Mouse (Mus musculus) midbrain, postnatal 0 days (tissue): ENCODE measurements around the gene Prdm10. TPM values are rescaled to one million over a fixed set of nuclear protein-coding genes. Genes with fewer than 3 reads are reported as not detected.
A peak's percentile ranks its signal among the peaks of the same experiment; 100 is the strongest.

Source experiments
- ATAC-seq: fragments of 200-750 bp; cut with Nextera tagmentation; 2 replicates; pipeline ENCODE4 v1.8.0; 2017; ENCODE audit warnings: moderate number of reproducible peaks, mild to moderate bottlenecking, moderate TSS enrichment, moderate library complexity; ENCODE audit not compliant: low FRiP score
- DNase-seq: peaks from one replicate; pipeline ENCODE4 v3.0.0-alpha.2; 2015; ENCODE audit warnings: low spot score
- H3K27ac ChIP-seq: fragments of 300-500 bp; sonication (generic); 2 replicates; pipeline ENCODE4 v1.5.1; 2014; ENCODE audit warnings: low read depth, mild to moderate bottlenecking, low read length, mixed read lengths
- H3K27me3 ChIP-seq: fragments of 300-500 bp; sonication (generic); 2 replicates; pipeline ENCODE4 v1.6.1; 2014; ENCODE audit warnings: low read length, control low read depth, mixed read lengths; ENCODE audit not compliant: insufficient read depth
- H3K36me3 ChIP-seq: fragments of 300-500 bp; sonication (generic); 2 replicates; pipeline ENCODE4 v1.6.1; 2014; ENCODE audit warnings: low read length, control low read depth, mixed read lengths; ENCODE audit not compliant: insufficient read depth
- H3K4me1 ChIP-seq: fragments of 300-500 bp; sonication (generic); 2 replicates; pipeline ENCODE4 v1.6.1; 2014; ENCODE audit warnings: mild to moderate bottlenecking, control low read depth, antibody characterized with exemption, low read length, mixed read lengths; ENCODE audit not compliant: insufficient read depth
- H3K4me2 ChIP-seq: fragments of 300-500 bp; sonication (generic); 2 replicates; pipeline ENCODE4 v1.6.1; 2014; ENCODE audit warnings: low read depth, mild to moderate bottlenecking, low read length, mixed read lengths; ENCODE audit not compliant: poor library complexity, severe bottlenecking
- H3K4me3 ChIP-seq: fragments of 300-500 bp; sonication (generic); 2 replicates; pipeline ENCODE4 v1.5.1; 2014; ENCODE audit warnings: low read depth, mild to moderate bottlenecking, low read length, moderate library complexity
- H3K9ac ChIP-seq: fragments of 300-500 bp; sonication (generic); replicated peaks from 2 replicates; pipeline ENCODE4 v1.6.1; 2014; ENCODE audit warnings: mild to moderate bottlenecking, low read length, moderate library complexity, mixed read lengths; ENCODE audit not compliant: poor library complexity, severe bottlenecking
- H3K9me3 ChIP-seq: fragments of 300-500 bp; sonication (generic); 2 replicates; pipeline ENCODE4 v1.6.1; 2016; ENCODE audit warnings: low read length, control low read depth
- CTCF ChIP-seq: IDR thresholded peaks from 2 replicates; pipeline ENCODE4 v1.5.1; 2016; ENCODE audit warnings: antibody characterized with exemption, mild to moderate bottlenecking
- WGBS: fragments of 180-500 bp; shearing (Covaris S2); extraction: QIAGEN DNeasy Blood & Tissue Kit; methylation state at CpG from one replicate; pipeline ENCODE4 v1.1.7; 2014; 5-methylcytosine and 5-hydroxymethylcytosine counted together
- polyA plus RNA-seq: library from polyadenylated mRNA; unstranded; fragments of >200 nt; fragmentation: Nextera tagmentation; extraction: Ambion mirVana; gene quantifications from 2 replicates; pipeline ENCODE4 v1.2.1, GENCODE M21; 2015
- total RNA-seq: library from RNA; depleted of rRNA; stranded (reverse); fragments of >200 nt; gene quantifications from 2 replicates; pipeline ENCODE4 v1.2.3, GENCODE M21; 2014

The Prdm10 gene
- total and polyA plus RNA-seq, 2 experiments from 2014 or later = 5.0 to 14.8 TPM

- Histone ChIP-seq H3K36me3 (peaks cover 32% of the 10 kb centered on the region), H3K9me3 (no peaks in the 10 kb centered on the region), H3K4me2 (no peak overlapping the region), H3K9ac (no peak overlapping the region), H3K4me3 (no peak overlapping the region), H3K27ac (no peak overlapping the region), H3K27me3 (no peaks in the 10 kb centered on the region), H3K4me1 (no peaks in the 10 kb centered on the region)
- TF ChIP-seq CTCF = no peak
- ATAC-seq (no peak), DNase-seq (no peak)
- 86% methylated on average over 8 of the region's 8 CpGs for WGBS
Observed at GRCm38 (mm10) chr9:31365086-31365485, 84.7 kb downstream of the Prdm10 start.

DNA sequence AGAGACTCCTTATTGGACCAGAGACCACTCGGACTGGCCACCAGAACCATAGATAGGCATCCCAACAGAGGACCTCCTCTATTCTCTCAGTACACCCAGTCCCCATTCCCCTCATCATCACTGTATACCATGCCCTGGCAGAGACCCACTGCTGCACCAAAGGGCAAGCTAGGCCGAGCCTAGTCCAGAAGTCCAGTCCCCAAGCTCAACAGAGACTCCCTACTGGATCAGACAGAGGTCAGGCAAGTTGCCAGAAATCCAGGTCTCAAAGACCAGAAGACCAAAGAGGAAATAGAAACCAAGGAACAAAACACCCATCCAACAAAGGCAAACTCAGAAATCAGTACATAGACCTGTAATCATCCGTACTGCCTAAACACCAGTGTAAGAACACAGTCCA, 91.4 kb downstream of the Prdm10 start:
- H3K4me2 ChIP-seq = no peak overlapping the region
- H3K27me3 ChIP-seq = no peaks in the 10 kb centered on the region
- no peak overlapping the region for H3K4me3 ChIP-seq
- WGBS = 92% methylated on average over 3 of the region's 3 CpGs
- H3K9ac ChIP-seq = no peak overlapping the region
- DNase-seq (no peak), ATAC-seq (no peak)
- H3K36me3 ChIP-seq = peaks cover 15% of the 10 kb centered on the region
- TF ChIP-seq CTCF = no peak
- no peak overlapping the region for H3K27ac ChIP-seq
- no peaks in the 10 kb centered on the region for H3K4me1 ChIP-seq
- H3K9me3 ChIP-seq = no peaks in the 10 kb centered on the region

DNA sequence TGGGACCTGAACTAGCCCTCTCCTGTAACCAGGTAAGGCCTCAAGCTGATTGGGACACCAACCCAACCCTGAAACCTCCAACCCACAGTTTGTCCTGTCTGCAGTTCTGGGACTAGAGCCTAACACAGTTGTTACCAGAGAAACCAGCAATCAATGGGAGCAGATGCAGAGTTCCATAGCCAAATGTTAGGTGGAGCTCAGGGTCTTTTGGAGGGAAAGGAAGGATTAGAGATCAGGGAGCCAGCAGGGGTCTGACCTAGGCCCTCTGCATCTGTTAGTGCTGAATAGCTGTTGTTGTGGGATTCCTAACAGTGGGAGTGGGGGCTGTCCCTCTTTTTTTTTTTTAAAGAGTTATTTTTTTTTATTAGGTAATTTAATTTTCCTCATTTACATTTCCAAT, 96.3 kb downstream of the Prdm10 start:
- no peak for DNase-seq
- peaks cover 6% of the 10 kb centered on the region for H3K36me3 ChIP-seq
- TF ChIP-seq CTCF = no peak
- no peaks in the 10 kb centered on the region for H3K27me3 ChIP-seq
- no peak overlapping the region for H3K4me2 ChIP-seq
- no peaks in the 10 kb centered on the region for H3K4me1 ChIP-seq
- no peak for ATAC-seq
- no peak overlapping the region for H3K9ac ChIP-seq
- no peaks in the 10 kb centered on the region for H3K9me3 ChIP-seq
- H3K4me3 ChIP-seq = no peak overlapping the region
- H3K27ac ChIP-seq = no peak overlapping the region

DNA sequence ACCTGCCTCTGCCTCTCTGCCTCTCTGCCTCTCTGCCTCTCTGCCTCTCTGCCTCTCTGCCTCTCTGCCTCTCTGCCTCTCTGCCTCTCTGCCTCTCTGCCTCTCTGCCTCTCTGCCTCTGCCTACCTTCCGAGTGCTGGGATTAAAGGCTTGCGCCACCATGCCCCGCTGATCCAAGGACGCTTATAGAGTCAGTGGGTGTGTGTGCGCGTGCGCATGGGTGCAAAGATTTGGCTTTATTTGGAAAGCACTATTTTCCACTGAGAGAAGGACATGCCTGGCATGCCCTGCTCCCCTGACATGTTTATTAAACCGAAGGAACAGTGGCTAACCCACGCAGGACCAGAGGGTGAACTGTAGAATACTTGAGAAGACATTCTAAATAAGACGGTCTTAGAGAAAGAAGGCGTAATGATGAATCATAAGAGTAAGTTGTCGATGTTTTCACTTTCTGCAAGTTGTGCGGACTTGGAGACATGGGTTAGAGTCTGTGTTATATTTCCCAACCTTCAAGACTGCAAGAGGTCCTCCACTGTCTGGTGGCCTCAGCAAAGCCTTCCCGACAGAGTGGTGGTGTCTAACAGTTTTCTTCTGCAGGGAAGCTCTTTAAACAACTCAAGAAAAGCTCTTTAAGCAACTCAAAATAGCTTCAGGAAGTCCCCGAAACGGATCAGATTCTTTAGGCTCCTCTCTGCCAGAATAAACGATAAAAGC, 104.6 kb downstream of the Prdm10 start:
- peaks cover 3% of the 10 kb centered on the region; the same call in 1 of the 2 replicates for H3K36me3 ChIP-seq
- no peak overlapping the region; the same call in 1 of the 2 replicates for H3K4me3 ChIP-seq
- no peak for ATAC-seq
- WGBS = 82% methylated on average over 17 of the region's 17 CpGs
- H3K27me3 ChIP-seq = no peaks in the 10 kb centered on the region
- DNase-seq = no peak
- H3K4me2 ChIP-seq = peak overlapping the region; percentile 48; the same call in 1 of the 2 replicates
- H3K27ac ChIP-seq = no peak overlapping the region
- no peak for TF ChIP-seq CTCF
- H3K4me1 ChIP-seq = peaks cover 10% of the 10 kb centered on the region; the same call in 1 of the 2 replicates
- H3K9ac ChIP-seq = no peak overlapping the region
- no peaks in the 10 kb centered on the region for H3K9me3 ChIP-seq

DNA sequence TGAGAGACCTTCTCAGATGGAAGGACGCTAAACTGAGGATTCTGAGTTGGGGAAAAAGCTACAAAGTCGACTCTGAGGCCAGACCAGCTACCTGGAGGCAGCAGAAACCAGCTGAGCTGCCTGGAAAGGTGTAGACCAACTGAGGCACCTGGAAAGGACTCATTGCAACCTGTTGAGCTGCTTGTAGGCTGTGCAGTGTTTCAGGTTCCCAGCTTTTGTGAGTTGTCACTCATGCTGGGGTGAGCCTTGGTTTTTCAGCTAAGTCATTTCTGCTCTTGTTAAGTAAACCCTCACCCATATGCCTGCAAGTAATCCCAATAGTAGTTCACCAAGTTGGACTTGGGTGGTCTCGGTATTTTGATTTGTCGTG, 105.1 kb downstream of the Prdm10 start:
- no peak for DNase-seq
- H3K4me1 ChIP-seq = peaks cover 10% of the 10 kb centered on the region; the same call in 1 of the 2 replicates
- H3K27me3 ChIP-seq = no peaks in the 10 kb centered on the region
- H3K27ac ChIP-seq = no peak overlapping the region
- ATAC-seq = peak; percentile 36; the same call in 1 of the 2 replicates
- H3K4me2 ChIP-seq = peak overlapping the region; percentile 48
- WGBS = 21% methylated on average over 4 of the region's 4 CpGs
- H3K4me3 ChIP-seq = peak overlapping the region; percentile 81
- no peak for TF ChIP-seq CTCF
- no peaks in the 10 kb centered on the region for H3K9me3 ChIP-seq
- H3K9ac ChIP-seq = peak overlapping the region; percentile 76; the same call in 1 of the 2 replicates
- peaks cover 3% of the 10 kb centered on the region; the same call in 1 of the 2 replicates for H3K36me3 ChIP-seq

DNA sequence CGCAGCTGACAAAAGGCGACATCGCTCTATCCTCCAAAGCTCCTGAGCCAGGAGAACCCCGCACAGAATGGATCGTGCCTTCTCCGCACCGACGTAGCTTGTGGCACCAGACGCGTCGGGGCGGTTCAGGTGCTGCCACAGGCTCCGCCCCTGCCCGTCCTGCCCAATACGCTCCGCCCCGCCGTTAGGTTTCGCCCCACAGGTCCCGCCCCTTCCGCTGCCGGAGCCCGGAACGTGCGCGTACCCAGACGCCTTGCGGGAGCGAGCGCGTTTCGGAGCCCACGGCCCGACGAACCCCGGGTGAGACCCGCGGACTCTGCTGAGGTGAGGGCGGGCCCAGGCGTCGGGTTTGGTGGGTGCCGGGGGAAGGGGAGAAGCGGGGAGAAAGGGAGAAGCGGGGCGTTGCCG, 105.6 kb downstream of the Prdm10 start, which contains the start of gene Nfrkb:
TSS of gene Nfrkb (plus strand) at position 246 of the 408 bp plus-strand sequence.
- Histone ChIP-seq H3K36me3 (peaks cover 3% of the 10 kb centered on the region; the same call in 1 of the 2 replicates), H3K9me3 (no peaks in the 10 kb centered on the region), H3K4me3 (peak within 1 kb of the TSS; percentile 81), H3K4me1 (peaks cover 10% of the 10 kb centered on the region; the same call in 1 of the 2 replicates), H3K4me2 (peak within 1 kb of the TSS; percentile 76), H3K27me3 (no peaks in the 10 kb centered on the region), H3K27ac (peak within 1 kb of the TSS; percentile 72), H3K9ac (peak within 1 kb of the TSS; percentile 76)
- peak; percentile 95 for DNase-seq
- WGBS = under 1% methylated on average over 45 of the region's 46 CpGs
- ATAC-seq = peak; percentile 96
- TF ChIP-seq CTCF = no peak
